ENCODE assay signal across 21 mouse cellular contexts in the genomic region with DNA sequence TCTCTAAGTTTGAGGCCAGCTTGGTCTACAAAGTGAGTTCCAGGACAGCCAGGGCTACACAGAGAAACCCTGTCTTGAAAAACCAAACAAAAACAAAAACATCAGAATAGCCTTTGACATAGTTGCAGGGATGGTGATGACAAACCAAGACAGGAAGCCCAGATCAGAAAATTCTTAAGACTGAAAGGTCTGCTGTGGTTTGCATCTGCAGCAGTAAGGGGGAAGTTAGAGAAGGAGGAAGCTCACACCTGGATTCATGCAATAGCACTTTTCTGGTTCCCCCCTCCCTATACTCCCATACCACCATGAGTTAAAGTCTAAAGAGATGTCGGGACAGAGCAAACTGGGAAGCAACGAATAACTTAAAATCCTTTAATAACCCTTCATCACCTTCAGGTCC. TPM values are rescaled to one million over a fixed set of nuclear protein-coding genes. Genes with fewer than 3 reads are reported as not detected.
A peak's percentile ranks its signal among the peaks of the same experiment; 100 is the strongest.
DNase-seq lines count a peak whose midpoint lies in the region; ATAC-seq and TF ChIP-seq lines count a peak whose summit lies in the region.
"Had no signal": no experiment of that assay in that cellular context is flagged by ENCODE, and none has a peak within 500 bp of the region (broad histone marks: within the 10 kb centered on the region; RNA-seq: fewer than 3 reads in every experiment).

No protein-coding gene starts in this region.

- 0 out of 2 replicates have a peak, but pooled peaks have one; percentile 18 for ATAC-seq in granulocyte monocyte progenitor cell, adult 5-6 weeks (replicated peaks; ENCODE audit: poor library complexity, severe bottlenecking)
- ATAC-seq: intestine, embryonic 15.5 days; liver, embryonic 12.5 days; midbrain, embryonic 13.5 days had no signal

- H3K4me3 ChIP-seq in thymus, adult 2 months (ENCODE audit: control insufficient read depth, insufficient read depth, low read length) = no peak overlapping the region
- H3K4me3 ChIP-seq: embryonic facial prominence, embryonic 12.5 days; gastrocnemius, adult 2 months; hindbrain, embryonic 15.5 days; intestine, embryonic 15.5 days; limb, embryonic 13.5 days; liver, embryonic 12.5 days; midbrain, embryonic 13.5 days had no signal

- no peak for TF ChIP-seq CTCF in thymus, adult 2 months (IDR thresholded peaks at IDR 0.05; ENCODE audit: borderline replicate concordance, control insufficient read depth, extremely low read depth, insufficient read depth, low read length, poor library complexity)

- no peak for TF ChIP-seq POLR2A in thymus, adult 2 months (IDR thresholded peaks at IDR 0.05; ENCODE audit: control insufficient read depth, extremely low read depth, insufficient read depth, low read length, poor library complexity)

- peak; percentile 24 for DNase-seq in thymus, adult 2 months
- DNase-seq in thymus, postnatal 4 days = no peak
- DNase-seq in thymus, postnatal 0 days (ENCODE audit: low spot score) = peak; percentile 67
- no peak for DNase-seq in left cerebral cortex, postnatal 36 days (ENCODE audit: low spot score in 2 of 2)
- DNase-seq in urinary bladder, postnatal 10 days (ENCODE audit: low spot score) = no peak
- DNase-seq in adrenal gland, postnatal 10 days = no peak
- DNase-seq: adrenal gland, postnatal 14 days; cerebellum, adult 2 months; cerebellum, postnatal 25 days; gastrocnemius, adult 2 months; lung, adult 18-20 months; lung, postnatal 14 days; retina, postnatal 1 day; right cerebral cortex, postnatal 25 days had no signal

- intact Hi-C loops in left cerebral cortex, postnatal 36 days (cut with DNase I) = no loop called here

- H3K4me1 ChIP-seq in thymus, adult 2 months (replicated peaks; ENCODE audit: control insufficient read depth, insufficient read depth, low read length) = peaks cover 8% of the 10 kb centered on the region

- WGBS in thymus, adult 2 months = 7% methylated on average over 2 of the region's 2 CpGs

- no peaks in the 10 kb centered on the region for H3K36me3 ChIP-seq in thymus, adult 2 months (ENCODE audit: control insufficient read depth, insufficient read depth, low read length)
- H3K36me3 ChIP-seq: embryonic facial prominence, embryonic 12.5 days; hindbrain, embryonic 15.5 days; intestine, embryonic 15.5 days; limb, embryonic 13.5 days; midbrain, embryonic 13.5 days had no signal

- H3K27ac ChIP-seq in thymus, adult 2 months (ENCODE audit: control insufficient read depth, insufficient read depth, low read length) = peak overlapping the region; percentile 92
- H3K27ac ChIP-seq: embryonic facial prominence, embryonic 12.5 days; gastrocnemius, adult 2 months; hindbrain, embryonic 15.5 days; intestine, embryonic 15.5 days; limb, embryonic 13.5 days; liver, embryonic 12.5 days; midbrain, embryonic 13.5 days had no signal

- no peaks in the 10 kb centered on the region for H3K27me3 ChIP-seq in thymus, adult 2 months (ENCODE audit: control insufficient read depth, insufficient read depth, low read length)
- H3K27me3 ChIP-seq: embryonic facial prominence, embryonic 12.5 days; intestine, embryonic 15.5 days; limb, embryonic 13.5 days; liver, embryonic 12.5 days; midbrain, embryonic 13.5 days had no signal

RNA-seq across cellular contexts. Expression of a gene that starts 2.7 kb away (rescaled TPM):
- polyA plus RNA-seq in thymus, adult 2 months (2012; rRNA removed) = 94.5 and 111 TPM in 2 replicates
- 42.8 and 45.7 TPM in 2 replicates for total RNA-seq in granulocyte monocyte progenitor cell, adult 5-6 weeks (2014; fragmentation: Nextera tagmentation)
- 23.0 and 31.6 TPM in 2 replicates for total RNA-seq in granulocyte monocyte progenitor cell, adult 5-6 weeks (2017)
- polyA plus RNA-seq in thymus, postnatal 0 days (2015; fragmentation: Nextera tagmentation; extraction: Ambion mirVana) = 18.6 and 21.6 TPM in 2 replicates
- total RNA-seq in left cerebral cortex, postnatal 36 days (2021) = 10 to 100 TPM; 36.0 to 45.7 TPM
- total RNA-seq in adrenal gland, postnatal 10 days (2021) = 10 to 100 TPM; 31.4 to 36.9 TPM

RNA-seq across cellular contexts. Expression of a gene that starts 36.4 kb away (rescaled TPM):
- 14.8 and 15.7 TPM in 2 replicates for polyA plus RNA-seq in thymus, adult 2 months (2012; rRNA removed)
- total RNA-seq in granulocyte monocyte progenitor cell, adult 5-6 weeks (2014; fragmentation: Nextera tagmentation) = 74.8 and 99.4 TPM in 2 replicates
- 75.7 and 92.9 TPM in 2 replicates for total RNA-seq in granulocyte monocyte progenitor cell, adult 5-6 weeks (2017)
- polyA plus RNA-seq in thymus, postnatal 0 days (2015; fragmentation: Nextera tagmentation; extraction: Ambion mirVana) = 44.9 and 52.3 TPM in 2 replicates
- total RNA-seq in left cerebral cortex, postnatal 36 days (2021) = 10 to 100 TPM; 37.1 to 59.6 TPM
- total RNA-seq in adrenal gland, postnatal 10 days (2021) = 10 to 100 TPM; 27.4 to 36.0 TPM

Comparison
In these comparisons a context has a peak if more than half of its experiments do, and no peak if none do; other contexts are left out.
1. DNase-seq: peak in thymus, adult 2 months (single experiment) and thymus, postnatal 0 days (single experiment); none in thymus, postnatal 4 days (single experiment), left cerebral cortex, postnatal 36 days (0 of 2), urinary bladder, postnatal 10 days (single experiment) and adrenal gland, postnatal 10 days (single experiment).